Mouse (Mus musculus) bone marrow macrophage, adult 2 months (primary cell): Measurements from ENCODE around the gene Rps7. TPM values are rescaled to one million over a fixed set of nuclear protein-coding genes. Genes with fewer than 3 reads are reported as not detected.

Experiments
- H3K27ac ChIP-seq: 2 replicates; pipeline ENCODE4 v1.5.1; 2012; ENCODE audit warnings: low read depth, low read length; ENCODE audit not compliant: insufficient read depth
- H3K4me1 ChIP-seq: 2 replicates; pipeline ENCODE4 v1.6.1; 2012; ENCODE audit warnings: low read length; ENCODE audit not compliant: control insufficient read depth, insufficient read depth
- H3K4me3 ChIP-seq: 2 replicates; pipeline ENCODE4 v1.5.1; 2012; ENCODE audit warnings: mild to moderate bottlenecking, low read length, moderate library complexity; ENCODE audit not compliant: insufficient read depth
- CTCF ChIP-seq: IDR thresholded peaks from 2 replicates; pipeline ENCODE4 v1.5.1; 2012; ENCODE audit warnings: low read depth, mild to moderate bottlenecking, low read length, moderate library complexity
- POLR2A ChIP-seq: IDR thresholded peaks from 2 replicates; pipeline ENCODE4 v1.6.1; 2012; ENCODE audit warnings: mild to moderate bottlenecking, low read depth, low read length, borderline replicate concordance
- polyA plus RNA-seq: library from polyadenylated mRNA; stranded (reverse); fragments of >200 nt; gene quantifications from 2 replicates; pipeline ENCODE4 v1.2.4, GENCODE M21; 2012; ENCODE audit not compliant: missing spikeins, insufficient read depth, insufficient read length

Gene Rps7
- polyA plus RNA-seq, 1 experiment = 814 TPM

GRCm38 (mm10) chr12:28622167-28622532 is 13.6 kb downstream of the Rps7 start:
- Histone ChIP-seq H3K4me1 (no peaks in the 10 kb centered on the region), H3K4me3 (no peak overlapping the region), H3K27ac (no peak overlapping the region)
- TF ChIP-seq POLR2A (no peak), CTCF (no peak)

- TF ChIP-seq CTCF (no peak), POLR2A (no peak)
- Histone ChIP-seq H3K27ac (no peak overlapping the region), H3K4me3 (no peak overlapping the region), H3K4me1 (no peaks in the 10 kb centered on the region)
These were observed 14.1 kb downstream of the Rps7 start for GRCm38 (mm10) chr12:28621451-28622166.

GRCm38 (mm10) chr12:28617297-28617696 is 18.5 kb downstream of the Rps7 start:
- no peak overlapping the region for H3K27ac ChIP-seq
- no peaks in the 10 kb centered on the region for H3K4me1 ChIP-seq
- TF ChIP-seq POLR2A = no peak
- TF ChIP-seq CTCF = no peak
- no peak overlapping the region for H3K4me3 ChIP-seq

GRCm38 (mm10) chr12:28614401-28614800 is 21.4 kb downstream of the Rps7 start:
- TF ChIP-seq CTCF = no peak
- TF ChIP-seq POLR2A = no peak
- Histone ChIP-seq H3K4me1 (no peaks in the 10 kb centered on the region), H3K4me3 (no peak overlapping the region), H3K27ac (no peak overlapping the region)

GRCm38 (mm10) chr12:28612391-28612790 is 23.4 kb downstream of the Rps7 start:
- H3K4me1 ChIP-seq = no peaks in the 10 kb centered on the region
- H3K4me3 ChIP-seq = no peak overlapping the region
- no peak for TF ChIP-seq CTCF
- H3K27ac ChIP-seq = no peak overlapping the region

GRCm38 (mm10) chr12:28607546-28608305 is 28.0 kb downstream of the Rps7 start:
- H3K27ac ChIP-seq = no peak overlapping the region
- TF ChIP-seq POLR2A (no peak), CTCF (no peak)
- no peaks in the 10 kb centered on the region for H3K4me1 ChIP-seq

GRCm38 (mm10) chr12:28603494-28603893 is 32.3 kb downstream of the Rps7 start:
- Histone ChIP-seq H3K27ac (no peak overlapping the region), H3K4me3 (no peak overlapping the region), H3K4me1 (no peaks in the 10 kb centered on the region)
- TF ChIP-seq CTCF (no peak), POLR2A (no peak)

More at GRCm38 (mm10) chr12:28607546-28608305, 28.0 kb downstream of the Rps7 start:
- no peak overlapping the region for H3K4me3 ChIP-seq

- Histone ChIP-seq H3K4me3 (no peak overlapping the region), H3K27ac (no peak overlapping the region), H3K4me1 (no peaks in the 10 kb centered on the region)
- TF ChIP-seq POLR2A (no peak), CTCF (no peak)
These were observed 33.5 kb downstream of the Rps7 start for GRCm38 (mm10) chr12:28602259-28602658.

- H3K27ac ChIP-seq = no peak overlapping the region
- no peaks in the 10 kb centered on the region for H3K4me1 ChIP-seq
- no peak for TF ChIP-seq CTCF
- TF ChIP-seq POLR2A = no peak
- no peak overlapping the region for H3K4me3 ChIP-seq
These were observed 37.2 kb downstream of the Rps7 start for GRCm38 (mm10) chr12:28598526-28598991.

- Histone ChIP-seq H3K27ac (no peak overlapping the region), H3K4me1 (no peaks in the 10 kb centered on the region), H3K4me3 (no peak overlapping the region)
- TF ChIP-seq CTCF (no peak), POLR2A (no peak)
These were observed 37.6 kb downstream of the Rps7 start for GRCm38 (mm10) chr12:28598110-28598509.

- H3K4me3 ChIP-seq = no peak overlapping the region
- H3K27ac ChIP-seq = no peak overlapping the region
- TF ChIP-seq POLR2A = no peak
- TF ChIP-seq CTCF = no peak
- H3K4me1 ChIP-seq = no peaks in the 10 kb centered on the region
These were observed 38.1 kb downstream of the Rps7 start for GRCm38 (mm10) chr12:28597699-28598098.
